Mouse (Mus musculus): ENCODE measurements around the gene Wnt10b.

GRCm38 (mm10) chr15:98827611-98828011 lies 49.7 kb upstream of the Wnt10b start:
- TF ChIP-seq CTCF (IDR thresholded peaks at IDR 0.05; ENCODE audit: insufficient read depth, low read length) = no peak
- no peak for TF ChIP-seq POLR2A (IDR thresholded peaks at IDR 0.05; ENCODE audit: borderline replicate concordance, extremely low read depth, low read depth, low read length)
